Mouse (Mus musculus) heart, adult 2 months (tissue): ENCODE measurements around the gene Mroh8. TPM values are rescaled to one million over a fixed set of nuclear protein-coding genes. Genes with fewer than 3 reads are reported as not detected.
A peak's percentile ranks its signal among the peaks of the same experiment; 100 is the strongest.

Experiments
- DNase-seq, 2 experiments: peaks; one replicate each; pipeline ENCODE4 v3.0.0; 2021
- H3K27ac ChIP-seq: fragments of 200-600 bp; 2 replicates; pipeline ENCODE4 v1.8.1; 2022
- H3K27me3 ChIP-seq: fragments of 200-500 bp; 2 replicates; pipeline ENCODE4 v1.6.1; 2012; ENCODE audit warnings: mild to moderate bottlenecking, low read length, inconsistent platforms, mixed read lengths; ENCODE audit not compliant: control insufficient read depth, insufficient read depth
- H3K36me3 ChIP-seq: fragments of 200-500 bp; 2 replicates; pipeline ENCODE4 v1.6.1; 2012; ENCODE audit warnings: low read length, inconsistent platforms; ENCODE audit not compliant: control insufficient read depth, insufficient read depth
- H3K4me1 ChIP-seq: fragments of 200-500 bp; 2 replicates; pipeline ENCODE4 v1.6.1; 2011; ENCODE audit warnings: low read length; ENCODE audit not compliant: control insufficient read depth, insufficient read depth
- H3K4me3 ChIP-seq: fragments of 200-600 bp; 2 replicates; pipeline ENCODE4 v1.8.1; 2022
- H3K79me2 ChIP-seq: fragments of 200-500 bp; replicated peaks from 2 replicates; pipeline ENCODE4 v1.6.1; 2012; ENCODE audit warnings: mild to moderate bottlenecking, inconsistent platforms, low read length, moderate library complexity, mixed read lengths; ENCODE audit not compliant: control insufficient read depth, insufficient read depth
- H3K9ac ChIP-seq: fragments of 200-500 bp; 2 replicates; pipeline ENCODE4 v1.6.1; 2012; ENCODE audit warnings: low read depth, mild to moderate bottlenecking, control low read depth, inconsistent platforms, low read length, mixed read lengths
- CTCF ChIP-seq: fragments of 200-600 bp; IDR thresholded peaks from 2 replicates; pipeline ENCODE4 v1.8.1; 2022; ENCODE audit warnings: antibody characterized with exemption, mild to moderate bottlenecking, moderate library complexity
- EP300 ChIP-seq: fragments of 200-500 bp; IDR thresholded peaks from 2 replicates; pipeline ENCODE4 v1.6.1; 2011; ENCODE audit warnings: low read depth, low read length, control low read depth; ENCODE audit not compliant: insufficient read depth
- POLR2A ChIP-seq: fragments of 200-500 bp; IDR thresholded peaks from 2 replicates; pipeline ENCODE4 v1.6.1; 2011; ENCODE audit warnings: mild to moderate bottlenecking, low read depth, low read length, control low read depth; ENCODE audit not compliant: insufficient read depth
- WGBS: fragments of 180-500 bp; shearing (Covaris S2); methylation state at CpG from one replicate; pipeline ENCODE4 v1.1.7; 2018; 5-methylcytosine and 5-hydroxymethylcytosine counted together
- intact Hi-C: fragments of 180-260 bp; cut with DNase I; formaldehyde crosslinking; loops from one replicate; pipeline ENCODE4 v1.15.1; 2025
- long read RNA-seq: library from polyadenylated mRNA; stranded (forward); transcript quantifications from one replicate; pipeline ENCODE4 v2.0.0, GENCODE M21; 2021
- polyA plus RNA-seq: library from polyadenylated mRNA; depleted of rRNA; stranded (reverse); fragments of >200 nt; gene quantifications from 2 replicates; pipeline ENCODE4 v1.2.3, GENCODE M21; 2012; rRNA removed
- total RNA-seq, 2 experiments: library from RNA; stranded (reverse); gene quantifications; 2 replicates each; pipeline ENCODE4 v1.2.3; 2021

The Mroh8 gene
- total RNA-seq (under 1 TPM; 0.18 to 0.21 TPM), polyA plus RNA-seq (0.08 and 0.26 TPM in 2 replicates)
- long read RNA-seq: 0 reads

DNA sequence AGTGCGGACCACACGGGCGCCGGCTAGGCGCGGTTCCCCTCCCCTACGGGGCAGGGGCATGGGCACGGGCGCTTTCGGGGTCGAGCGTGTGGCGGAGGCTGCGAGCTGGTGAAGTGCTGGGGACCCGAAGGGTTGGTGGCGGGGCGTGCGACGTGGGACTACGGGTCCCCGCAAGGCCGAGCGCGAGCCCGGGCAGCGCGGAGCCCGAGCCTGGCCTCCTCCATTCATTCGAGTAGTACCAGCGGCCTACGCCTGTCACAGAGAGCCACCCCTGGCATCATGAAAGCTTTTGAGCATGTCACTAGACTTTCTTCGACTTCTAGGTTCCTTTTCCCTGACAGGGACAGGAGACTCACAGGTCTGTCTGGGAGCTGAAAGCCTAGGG, at the start of gene Mroh8:
Mroh8 (minus strand) TSS at position 134 of the 385 bp plus-strand sequence.
- intact Hi-C loops: loop anchor here (5.0 kb wide), 1 partner anchor 77 kb away; the partner anchor contains the start of gene Rbl1
- H3K4me3 ChIP-seq: peak within 1 kb of the TSS; percentile 86
- no peaks in the 10 kb centered on the region for H3K36me3 ChIP-seq
- H3K79me2 ChIP-seq: no peaks in the 10 kb centered on the region; the same call in 1 of the 2 replicates
- TF ChIP-seq POLR2A (no peak), EP300 (no peak), CTCF (no peak; the same call in 1 of the 2 replicates)
- H3K27me3 ChIP-seq: no peaks in the 10 kb centered on the region
- peak within 1 kb of the TSS; percentile 100 for H3K27ac ChIP-seq
- DNase-seq: no peak
- 1% methylated on average over 32 of the region's 32 CpGs for whole genome bisulfite sequencing
- H3K9ac ChIP-seq: peak within 1 kb of the TSS; percentile 99
- H3K4me1 ChIP-seq: peaks cover 3% of the 10 kb centered on the region

- no peaks in the 10 kb centered on the region for H3K36me3 ChIP-seq
- DNase-seq: no peak
- no peak for TF ChIP-seq CTCF
- no peak for TF ChIP-seq POLR2A
- TF ChIP-seq EP300: no peak
These were observed 49.2 kb upstream of the Mroh8 start for GRCm38 (mm10) chr2:157328570-157328969.

GRCm38 (mm10) chr2:157328106-157328505, 48.8 kb upstream of the Mroh8 start:
- no peak overlapping the region for H3K9ac ChIP-seq
- no peak for DNase-seq
- no peaks in the 10 kb centered on the region for H3K36me3 ChIP-seq
- 69% methylated on average over 5 of the region's 5 CpGs for WGBS
- intact Hi-C loops: no loop called here
- no peaks in the 10 kb centered on the region for H3K79me2 ChIP-seq
- H3K4me1 ChIP-seq: no peaks in the 10 kb centered on the region
- TF ChIP-seq EP300 (no peak), POLR2A (no peak), CTCF (no peak)
- H3K27me3 ChIP-seq: no peaks in the 10 kb centered on the region
- no peak overlapping the region for H3K4me3 ChIP-seq
- H3K27ac ChIP-seq: no peak overlapping the region

More at GRCm38 (mm10) chr2:157328570-157328969, 49.2 kb upstream of the Mroh8 start:
- Histone ChIP-seq H3K4me1 (no peaks in the 10 kb centered on the region), H3K9ac (no peak overlapping the region), H3K4me3 (no peak overlapping the region), H3K27ac (no peak overlapping the region), H3K79me2 (no peaks in the 10 kb centered on the region), H3K27me3 (no peaks in the 10 kb centered on the region)
- WGBS: 41% methylated on average over 11 of the region's 11 CpGs
- intact Hi-C loops: no loop called here

DNA sequence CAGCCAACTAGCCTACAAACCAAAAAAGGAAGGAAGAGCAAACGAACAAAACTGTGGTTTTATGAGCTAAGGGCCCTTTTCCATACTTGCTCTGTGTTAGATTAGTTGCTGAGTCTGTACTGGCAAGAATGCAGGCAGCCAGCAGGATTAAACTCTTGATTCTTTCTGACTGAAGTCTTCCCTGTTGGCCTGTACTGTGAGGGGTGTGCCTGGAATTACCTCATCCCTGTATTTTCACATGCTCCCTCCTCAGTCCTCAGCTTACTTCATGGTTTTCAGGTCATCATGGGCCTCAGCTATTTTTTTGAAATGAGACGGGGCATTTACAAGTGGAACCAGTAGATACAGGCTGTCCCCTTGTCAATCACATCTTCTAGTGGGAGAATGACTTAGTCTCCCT, 45.9 kb upstream of the Mroh8 start:
- WGBS: 72% methylated on average over 2 of the region's 2 CpGs
- Histone ChIP-seq H3K9ac (no peak overlapping the region), H3K4me3 (no peak overlapping the region), H3K36me3 (no peaks in the 10 kb centered on the region), H3K27ac (no peak overlapping the region), H3K4me1 (no peaks in the 10 kb centered on the region), H3K27me3 (no peaks in the 10 kb centered on the region), H3K79me2 (no peaks in the 10 kb centered on the region)
- no peak for TF ChIP-seq POLR2A
- TF ChIP-seq EP300: no peak
- no peak for TF ChIP-seq CTCF
- intact Hi-C loops: no loop called here
- DNase-seq: no peak

DNA sequence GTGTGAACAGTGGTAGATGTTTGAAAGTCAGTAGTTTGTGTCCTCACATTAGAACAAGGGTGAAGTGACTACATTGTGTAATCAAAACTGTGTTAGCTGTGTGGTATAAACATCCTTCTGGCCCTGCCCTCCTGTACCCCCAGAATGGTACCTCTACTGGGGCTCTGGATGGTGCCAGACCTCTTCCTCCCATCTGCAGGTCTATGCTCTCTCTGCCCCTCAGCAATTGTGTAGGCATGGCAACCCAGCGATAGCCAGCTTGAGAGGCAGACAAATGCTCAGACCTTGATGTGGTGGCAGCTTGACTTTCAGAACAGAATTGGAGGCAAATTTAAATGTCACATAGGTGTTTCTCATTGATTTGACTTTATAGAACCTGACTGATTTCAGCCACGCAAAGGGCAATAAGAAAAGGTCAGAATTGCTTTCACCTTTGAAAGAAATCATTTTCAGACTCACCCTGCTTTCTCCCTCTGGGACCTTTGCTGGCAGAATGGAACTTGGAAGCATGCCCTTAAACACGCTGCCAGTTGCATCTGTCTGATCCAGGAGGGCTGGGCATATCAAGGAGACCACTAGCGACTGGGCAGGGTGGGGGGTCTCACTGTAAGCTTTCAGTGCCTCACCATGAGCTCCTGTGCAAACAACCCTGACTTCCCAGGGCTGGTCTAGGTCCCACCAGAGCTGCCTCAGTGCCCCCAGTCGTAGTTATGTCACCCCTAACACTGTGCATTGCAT, 42.8 kb upstream of the Mroh8 start:
- no peak overlapping the region for H3K9ac ChIP-seq
- TF ChIP-seq CTCF (no peak), POLR2A (no peak), EP300 (no peak)
- WGBS: 70% methylated on average over 5 of the region's 5 CpGs
- H3K79me2 ChIP-seq: no peaks in the 10 kb centered on the region
- H3K4me3 ChIP-seq: no peak overlapping the region
- no peaks in the 10 kb centered on the region for H3K27me3 ChIP-seq
- no peaks in the 10 kb centered on the region for H3K4me1 ChIP-seq
- H3K27ac ChIP-seq: no peak overlapping the region
- DNase-seq: no peak
- intact Hi-C loops: no loop called here
- no peaks in the 10 kb centered on the region for H3K36me3 ChIP-seq

GRCm38 (mm10) chr2:157320886-157321285, 41.5 kb upstream of the Mroh8 start:
- WGBS: 70% methylated on average over 5 of the region's 5 CpGs
- TF ChIP-seq EP300 (no peak), CTCF (no peak), POLR2A (no peak)

More at GRCm38 (mm10) chr2:157320886-157321285, 41.5 kb upstream of the Mroh8 start:
- Histone ChIP-seq H3K4me3 (no peak overlapping the region), H3K9ac (no peak overlapping the region), H3K4me1 (no peaks in the 10 kb centered on the region), H3K27me3 (no peaks in the 10 kb centered on the region), H3K36me3 (no peaks in the 10 kb centered on the region), H3K27ac (no peak overlapping the region), H3K79me2 (no peaks in the 10 kb centered on the region)
- intact Hi-C loops: no loop called here
- DNase-seq: no peak
